Mouse (Mus musculus) bone marrow, adult 2 months (tissue): ENCODE data around the gene Nrxn2.

Experiments used
- CTCF ChIP-seq: fragments of 200-500 bp; IDR thresholded peaks from 2 replicates; pipeline ENCODE4 v1.5.1; 2011; ENCODE audit warnings: low read length, control low read depth; ENCODE audit not compliant: control insufficient read depth, insufficient read depth
- POLR2A ChIP-seq: fragments of 200-500 bp; IDR thresholded peaks from 2 replicates; pipeline ENCODE4 v1.6.1; 2011; ENCODE audit warnings: low read depth, mild to moderate bottlenecking, control low read depth, low read length, borderline replicate concordance; ENCODE audit not compliant: control insufficient read depth

DNA sequence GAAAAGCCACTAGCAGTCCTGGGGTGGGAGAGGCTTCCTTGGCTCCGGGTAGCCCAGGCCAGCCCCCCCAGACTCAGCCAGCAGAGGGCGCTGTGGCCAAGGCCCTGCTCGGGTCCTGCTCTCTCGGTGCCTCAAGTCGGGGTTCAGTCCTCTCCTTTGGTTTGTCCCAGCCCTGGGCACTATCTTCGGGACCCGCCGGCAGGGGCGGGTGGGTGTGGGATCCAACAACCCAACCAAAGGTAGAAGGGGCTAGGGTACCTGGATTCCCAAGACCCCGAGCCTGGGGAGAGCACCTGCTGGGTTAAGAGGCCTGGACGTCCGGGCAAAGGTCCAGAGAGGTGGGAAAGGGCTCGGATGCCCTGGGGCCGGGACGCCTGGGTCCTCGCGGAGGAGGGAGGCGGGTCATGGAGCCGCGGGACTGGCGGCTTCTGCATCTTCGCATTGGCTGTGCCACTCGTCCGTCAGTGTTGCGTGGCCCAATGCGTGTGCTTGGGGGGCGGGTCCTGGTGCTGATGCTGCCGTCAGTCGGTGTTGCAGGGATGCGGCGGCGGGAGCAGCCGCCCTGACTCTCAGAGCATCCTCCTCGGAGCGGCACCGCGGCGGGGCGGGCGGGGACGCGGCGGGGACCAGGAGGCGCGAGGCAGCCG, at the start of gene Nrxn2:
- TF ChIP-seq POLR2A = no peak
- peak; percentile 89 for TF ChIP-seq CTCF
